Mouse (Mus musculus): Measurements from ENCODE around the gene Stk25. TPM values are rescaled to one million over a fixed set of nuclear protein-coding genes. Genes with fewer than 3 reads are reported as not detected.
"Not testable (repeated sequence)": the region's sequence is repeated elsewhere in the genome, so short reads cannot be mapped to it uniquely, and the experiment has no call there.

Gene Stk25
- polyA plus RNA-seq (2016; fragmentation: Nextera tagmentation; extraction: Ambion mirVana) = 177 and 215 TPM in 2 replicates

DNA sequence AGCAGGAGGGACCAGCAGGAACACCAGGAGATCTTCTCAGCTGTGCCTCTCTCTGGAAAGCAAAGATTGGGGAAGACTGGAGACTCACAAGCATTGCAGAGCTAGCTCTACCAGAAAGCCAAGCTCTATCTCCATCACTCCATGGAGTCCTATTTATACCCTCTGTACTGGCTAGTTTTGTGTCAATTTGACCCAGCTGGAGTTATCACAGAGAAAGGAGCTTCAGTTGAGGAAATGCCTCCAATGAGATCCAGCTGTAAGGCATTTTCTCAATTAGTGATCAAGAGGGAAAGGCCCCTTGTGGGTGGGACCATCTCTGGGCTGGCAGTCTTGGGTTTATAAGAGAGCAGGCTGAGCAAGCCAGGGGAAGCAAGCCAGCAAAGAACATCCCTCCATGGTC, at the start of gene Stk25:
Gene Stk25 (minus strand): TSS at position 101 of the 400 bp plus-strand sequence.
- H3K36me3 ChIP-seq; H3K9me3 ChIP-seq; H3K27ac ChIP-seq; DNase-seq (ENCODE audit: low spot score); H3K27me3 ChIP-seq (ENCODE audit: insufficient read depth, poor library complexity, severe bottlenecking); H3K4me3 ChIP-seq; H3K4me1 ChIP-seq (replicated peaks): not testable (repeated sequence)

DNA sequence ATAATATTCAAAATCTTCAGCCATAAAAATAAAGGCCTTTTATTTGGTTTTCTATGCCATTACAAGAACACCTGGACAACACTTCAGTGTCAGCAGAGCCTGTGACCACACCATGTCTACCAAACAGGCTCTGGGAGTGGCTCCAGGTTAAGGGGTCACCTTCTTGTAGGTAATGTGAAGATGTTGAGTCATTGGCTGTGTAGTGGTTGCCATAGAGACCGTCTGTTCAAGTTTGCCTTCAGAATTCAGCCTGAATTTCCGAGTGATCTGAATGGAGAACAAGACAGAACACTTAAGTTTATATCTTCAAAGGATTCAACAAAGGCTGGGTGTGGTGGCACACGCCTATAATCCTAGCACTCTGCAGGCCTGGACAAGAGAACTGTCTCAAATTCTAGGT, 46.9 kb upstream of the Stk25 start:
- H3K9me3 ChIP-seq = no peaks in the 10 kb centered on the region
- H3K27ac ChIP-seq = no peak overlapping the region
- 72% methylated on average over 3 of the region's 3 CpGs for WGBS
- no peak for DNase-seq (ENCODE audit: low spot score)
- no peaks in the 10 kb centered on the region for H3K27me3 ChIP-seq (ENCODE audit: insufficient read depth, poor library complexity, severe bottlenecking)
- H3K36me3 ChIP-seq = peaks cover 38% of the 10 kb centered on the region
- H3K4me1 ChIP-seq (replicated peaks) = no peaks in the 10 kb centered on the region
- H3K4me3 ChIP-seq = no peak overlapping the region

DNA sequence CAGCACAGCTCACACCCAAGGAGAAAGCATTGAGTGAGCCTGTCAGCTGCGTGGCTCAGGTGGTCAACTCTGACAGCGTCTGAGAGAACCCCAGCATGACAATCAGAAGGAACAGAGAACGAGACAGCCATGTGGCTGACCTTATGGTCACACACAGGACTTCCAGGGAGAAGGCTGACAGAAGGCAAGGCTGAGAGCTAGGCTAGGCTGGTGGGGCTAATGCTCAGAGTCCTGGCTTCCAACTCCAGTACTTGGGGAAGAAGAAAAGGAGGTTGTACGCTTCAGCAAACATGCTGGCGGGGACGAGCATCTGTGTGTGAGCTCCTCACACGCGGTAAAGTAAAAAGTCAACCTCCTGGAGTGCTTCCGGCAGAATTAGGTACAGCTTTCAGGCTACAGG, 45.9 kb upstream of the Stk25 start:
- WGBS = 88% methylated on average over 9 of the region's 9 CpGs
- no peaks in the 10 kb centered on the region for H3K27me3 ChIP-seq (ENCODE audit: insufficient read depth, poor library complexity, severe bottlenecking)

DNA sequence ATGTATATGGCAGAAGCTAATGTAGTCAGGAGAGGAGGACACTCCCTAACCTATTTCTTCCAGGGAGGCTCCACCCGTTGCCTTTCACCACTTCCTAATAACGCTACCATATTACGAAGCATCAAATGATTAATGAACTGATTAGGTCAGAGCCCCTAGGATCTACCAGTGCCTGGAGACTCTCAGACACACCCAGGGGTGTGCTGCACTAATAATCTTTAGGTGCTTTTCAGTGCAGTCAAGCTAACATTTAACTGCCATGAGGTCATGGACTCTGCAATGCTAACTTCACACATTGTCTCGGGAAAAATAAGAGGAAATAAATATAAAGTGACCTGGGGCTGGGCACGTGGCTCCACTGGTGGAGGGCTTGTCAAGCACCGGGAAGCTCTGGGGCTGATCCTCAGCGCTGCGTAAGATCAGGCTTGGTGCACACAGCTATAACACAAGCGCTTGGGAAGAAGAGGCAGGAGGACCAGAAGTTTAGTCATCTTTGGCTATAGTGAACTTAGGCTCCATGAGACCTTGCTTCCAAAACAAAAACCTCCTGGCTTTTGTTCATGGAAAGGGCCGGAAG, 45.1 kb upstream of the Stk25 start:
- Histone ChIP-seq H3K36me3 (peaks cover 36% of the 10 kb centered on the region), H3K4me3 (no peak overlapping the region), H3K27ac (no peak overlapping the region), H3K9me3 (no peaks in the 10 kb centered on the region), H3K27me3 (ENCODE audit: insufficient read depth, poor library complexity, severe bottlenecking) (no peaks in the 10 kb centered on the region), H3K4me1 (replicated peaks) (no peaks in the 10 kb centered on the region)
- DNase-seq (ENCODE audit: low spot score) = no peak
- 94% methylated on average over 10 of the region's 10 CpGs for WGBS

More for the DNA sequence above, 45.9 kb upstream of the Stk25 start:
- DNase-seq (ENCODE audit: low spot score) = no peak
- no peaks in the 10 kb centered on the region for H3K4me1 ChIP-seq (replicated peaks)
- peaks cover 38% of the 10 kb centered on the region for H3K36me3 ChIP-seq
- H3K9me3 ChIP-seq = no peaks in the 10 kb centered on the region
- no peak overlapping the region for H3K27ac ChIP-seq
- no peak overlapping the region for H3K4me3 ChIP-seq

DNA sequence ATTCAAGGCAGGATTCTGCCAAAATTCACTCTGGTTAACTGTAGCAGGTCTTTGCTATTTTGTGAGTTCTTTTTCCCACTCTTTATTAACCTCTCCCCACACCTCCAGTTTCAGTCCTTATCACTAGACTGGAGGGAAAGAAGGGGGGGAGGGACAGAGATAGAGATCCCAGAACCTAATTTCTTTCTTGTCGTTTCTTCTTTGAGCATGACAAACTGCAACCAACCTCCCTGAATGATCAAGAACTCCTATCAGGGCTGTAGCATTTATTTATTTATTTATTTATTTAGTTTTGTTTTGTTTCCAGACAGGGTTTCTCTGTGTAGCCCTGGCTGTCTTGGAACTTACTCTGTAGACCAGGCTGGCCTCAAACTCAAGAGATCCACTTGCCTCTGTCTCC, 43.6 kb upstream of the Stk25 start:
- no peaks in the 10 kb centered on the region for H3K9me3 ChIP-seq
- H3K4me1 ChIP-seq (replicated peaks) = no peaks in the 10 kb centered on the region
- no peak overlapping the region for H3K4me3 ChIP-seq
- no peak for DNase-seq (ENCODE audit: low spot score)
- whole genome bisulfite sequencing = 89% methylated on average over 1 of the region's 1 CpGs
- no peak overlapping the region for H3K27ac ChIP-seq
- no peaks in the 10 kb centered on the region for H3K27me3 ChIP-seq (ENCODE audit: insufficient read depth, poor library complexity, severe bottlenecking)
- H3K36me3 ChIP-seq = peaks cover 34% of the 10 kb centered on the region

DNA sequence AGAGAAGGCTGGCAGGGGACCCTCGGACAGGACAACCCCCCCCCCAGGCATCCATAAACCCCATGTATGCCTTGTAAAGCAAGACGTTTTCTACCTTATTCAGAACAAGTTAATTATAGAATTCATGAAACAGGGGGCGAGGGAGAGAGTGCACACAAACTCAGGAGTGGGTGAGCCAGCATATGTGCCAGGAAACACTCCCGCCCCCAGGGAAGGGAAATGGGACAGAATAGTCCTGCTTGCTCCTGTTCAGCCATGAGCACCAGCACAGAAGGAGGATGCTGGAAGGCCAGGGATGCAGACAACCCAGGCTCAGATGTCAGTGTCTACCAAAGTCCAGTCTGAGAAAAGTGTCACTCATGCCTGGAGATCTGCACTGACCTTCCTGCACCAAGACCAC, 40.7 kb upstream of the Stk25 start:
- peaks cover 35% of the 10 kb centered on the region for H3K36me3 ChIP-seq
- 86% methylated on average over 4 of the region's 4 CpGs for WGBS
- H3K4me3 ChIP-seq = no peak overlapping the region
- H3K4me1 ChIP-seq (replicated peaks) = no peaks in the 10 kb centered on the region
- no peaks in the 10 kb centered on the region for H3K9me3 ChIP-seq
- no peaks in the 10 kb centered on the region for H3K27me3 ChIP-seq (ENCODE audit: insufficient read depth, poor library complexity, severe bottlenecking)
- H3K27ac ChIP-seq = no peak overlapping the region
- DNase-seq (ENCODE audit: low spot score) = no peak

DNA sequence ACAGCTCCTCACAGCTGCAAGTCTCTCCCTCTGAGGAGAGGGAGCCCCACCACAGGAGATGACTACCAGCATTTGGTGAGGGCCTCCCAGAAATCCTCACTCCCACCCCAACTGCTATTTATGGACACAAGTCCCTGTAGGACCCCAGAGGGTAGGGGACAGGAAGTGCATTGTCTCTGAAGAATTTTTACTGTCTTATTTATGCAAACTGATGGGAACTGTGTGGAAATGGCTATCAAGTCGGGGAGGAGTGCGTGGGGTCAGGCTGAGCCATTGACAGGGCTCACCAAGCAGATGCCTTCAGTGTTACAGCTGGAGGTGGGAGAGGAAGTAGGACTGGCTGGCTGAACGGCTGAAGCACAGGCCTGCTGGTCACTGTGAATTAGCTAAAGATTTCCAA, 38.9 kb upstream of the Stk25 start:
- H3K4me1 ChIP-seq (replicated peaks) = no peaks in the 10 kb centered on the region
- no peak for DNase-seq (ENCODE audit: low spot score)
- no peak overlapping the region for H3K4me3 ChIP-seq
- peaks cover 26% of the 10 kb centered on the region for H3K36me3 ChIP-seq
- H3K27ac ChIP-seq = no peak overlapping the region
- H3K27me3 ChIP-seq (ENCODE audit: insufficient read depth, poor library complexity, severe bottlenecking) = no peaks in the 10 kb centered on the region
- no peaks in the 10 kb centered on the region for H3K9me3 ChIP-seq
- WGBS = 67% methylated on average over 3 of the region's 3 CpGs

DNA sequence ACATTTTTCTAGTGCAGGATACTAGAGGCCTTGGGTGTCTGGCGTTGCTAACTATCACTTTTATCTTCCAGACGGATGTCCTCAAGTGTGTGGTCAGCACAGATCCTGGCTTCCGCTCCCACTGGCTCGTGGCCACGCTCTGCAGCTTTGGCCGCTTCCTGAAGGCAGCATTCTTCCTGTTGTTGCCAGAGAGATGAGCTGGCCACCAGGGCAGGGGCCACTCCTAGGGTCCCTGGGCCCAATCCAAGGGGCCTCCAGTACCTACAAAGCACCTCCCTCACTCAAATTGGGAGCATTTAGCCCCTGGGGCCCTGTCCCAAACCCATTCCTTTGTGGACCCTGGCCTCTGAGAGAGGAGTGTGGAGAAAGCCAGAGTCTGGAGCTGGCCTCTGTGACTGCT, 36.5 kb upstream of the Stk25 start:
- H3K4me3 ChIP-seq = no peak overlapping the region
- H3K9me3 ChIP-seq = no peaks in the 10 kb centered on the region
- no peak for DNase-seq (ENCODE audit: low spot score)
- H3K27me3 ChIP-seq (ENCODE audit: insufficient read depth, poor library complexity, severe bottlenecking) = no peaks in the 10 kb centered on the region
- H3K36me3 ChIP-seq = peaks cover 35% of the 10 kb centered on the region
- no peak overlapping the region for H3K27ac ChIP-seq
- no peaks in the 10 kb centered on the region for H3K4me1 ChIP-seq (replicated peaks)
- 89% methylated on average over 6 of the region's 6 CpGs for WGBS

DNA sequence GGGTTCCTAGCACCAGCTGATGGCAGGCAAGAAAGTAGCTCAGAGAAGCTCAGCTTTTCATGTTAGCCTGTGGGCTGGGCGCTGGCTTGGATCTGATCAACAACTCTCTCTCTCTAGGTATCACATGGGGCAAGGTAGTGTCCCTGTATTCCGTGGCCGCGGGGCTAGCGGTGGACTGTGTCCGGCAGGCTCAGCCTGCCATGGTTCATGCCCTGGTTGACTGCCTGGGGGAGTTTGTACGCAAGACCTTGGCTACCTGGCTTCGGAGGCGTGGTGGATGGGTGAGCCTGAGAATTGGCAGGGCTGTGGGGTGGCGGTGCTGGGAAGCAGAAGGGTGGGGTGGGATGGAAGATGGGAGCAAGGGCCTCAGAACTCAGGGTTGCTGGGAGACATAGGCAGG, 35.5 kb upstream of the Stk25 start:
- H3K4me3 ChIP-seq = no peak overlapping the region
- peaks cover 40% of the 10 kb centered on the region for H3K36me3 ChIP-seq
- no peaks in the 10 kb centered on the region for H3K27me3 ChIP-seq (ENCODE audit: insufficient read depth, poor library complexity, severe bottlenecking)
- no peak for DNase-seq (ENCODE audit: low spot score)
- H3K4me1 ChIP-seq (replicated peaks) = no peaks in the 10 kb centered on the region
- no peaks in the 10 kb centered on the region for H3K9me3 ChIP-seq
- 94% methylated on average over 10 of the region's 10 CpGs for WGBS
- H3K27ac ChIP-seq = no peak overlapping the region

DNA sequence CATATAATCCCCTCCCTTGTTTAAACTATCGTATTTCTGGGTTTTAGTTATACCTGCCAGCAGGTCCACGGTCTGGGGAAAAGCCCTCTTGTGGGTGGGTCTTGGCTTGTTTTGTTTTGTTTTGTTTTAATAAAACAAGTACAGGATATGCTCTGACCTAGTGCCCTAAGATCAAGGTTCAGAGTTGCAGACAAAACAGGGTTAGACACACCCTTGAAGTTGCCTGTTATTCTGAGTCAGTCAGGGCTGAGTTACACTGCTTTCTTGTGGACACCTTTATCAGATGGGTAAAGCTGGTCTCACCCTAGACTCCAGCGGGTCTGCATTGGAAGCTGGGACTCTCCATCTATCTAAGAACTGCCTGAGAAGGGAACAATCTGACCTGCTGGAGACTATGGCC, 35.0 kb upstream of the Stk25 start:
- H3K9me3 ChIP-seq = no peaks in the 10 kb centered on the region
- DNase-seq (ENCODE audit: low spot score) = no peak
- H3K4me3 ChIP-seq = no peak overlapping the region
- no peak overlapping the region for H3K27ac ChIP-seq
- no peaks in the 10 kb centered on the region for H3K4me1 ChIP-seq (replicated peaks)
- WGBS = 89% methylated on average over 3 of the region's 3 CpGs
- H3K36me3 ChIP-seq = peaks cover 40% of the 10 kb centered on the region
- H3K27me3 ChIP-seq (ENCODE audit: insufficient read depth, poor library complexity, severe bottlenecking) = no peaks in the 10 kb centered on the region

DNA sequence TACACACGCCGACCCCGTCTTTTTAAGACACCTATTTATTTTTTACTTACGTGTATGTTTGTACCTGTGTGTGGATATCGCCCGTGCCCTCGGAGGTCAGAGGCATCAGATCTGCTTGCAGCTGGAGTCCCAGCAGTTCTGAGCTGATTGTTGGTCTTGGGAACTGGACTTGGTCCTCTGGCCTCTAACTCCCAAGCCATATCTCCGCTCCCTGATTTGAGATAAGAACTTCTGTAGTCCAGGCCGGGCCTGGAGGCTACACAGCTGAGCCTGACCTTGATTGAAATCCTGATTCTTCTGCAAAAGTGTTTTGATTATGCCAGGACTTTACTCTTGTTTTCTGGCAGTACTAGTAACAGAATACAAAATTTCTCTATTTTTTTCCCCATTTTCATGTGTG, 34.3 kb upstream of the Stk25 start:
- no peak for DNase-seq (ENCODE audit: low spot score)

DNA sequence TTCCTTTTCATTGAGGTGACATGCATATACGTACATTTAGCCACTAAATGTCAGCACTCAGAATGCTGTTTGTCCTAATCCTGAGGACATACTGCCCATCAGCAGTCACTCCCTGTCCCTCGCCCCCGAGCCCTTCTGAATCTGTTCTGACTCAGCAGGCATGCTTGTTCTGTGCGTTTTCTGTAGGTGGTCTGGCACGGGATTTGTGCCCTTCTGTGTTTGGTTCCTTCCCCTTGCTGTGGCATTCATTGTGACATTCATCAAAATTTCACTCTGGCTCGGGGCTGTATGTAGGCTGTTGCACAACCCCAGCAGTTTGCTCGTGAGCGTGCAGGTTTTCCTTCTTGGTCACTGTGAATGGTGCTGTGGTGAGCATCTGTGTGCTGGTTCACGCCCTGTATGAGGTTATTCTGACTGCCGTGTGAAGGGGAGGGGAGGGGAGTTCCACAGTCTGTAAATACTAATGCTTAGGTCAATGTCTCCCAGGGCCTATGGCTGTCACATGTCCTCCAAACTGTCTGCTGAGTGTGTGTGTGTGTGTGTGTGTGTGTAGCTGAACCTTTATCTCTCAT, 33.4 kb upstream of the Stk25 start:
- Histone ChIP-seq H3K27me3 (ENCODE audit: insufficient read depth, poor library complexity, severe bottlenecking) (peaks cover 8% of the 10 kb centered on the region; the same call in 1 of the 2 replicates), H3K4me3 (no peak overlapping the region), H3K4me1 (replicated peaks) (peaks cover 15% of the 10 kb centered on the region), H3K27ac (no peak overlapping the region), H3K9me3 (no peaks in the 10 kb centered on the region), H3K36me3 (peaks cover 40% of the 10 kb centered on the region)
- WGBS = 79% methylated on average over 10 of the region's 10 CpGs
- DNase-seq (ENCODE audit: low spot score) = no peak

More for the DNA sequence above, 34.3 kb upstream of the Stk25 start:
- Histone ChIP-seq H3K9me3 (no peaks in the 10 kb centered on the region), H3K4me1 (replicated peaks) (0 out of 2 replicates have a peak, but pooled peaks cover 6% of the 10 kb centered on the region), H3K36me3 (peaks cover 40% of the 10 kb centered on the region), H3K27ac (no peak overlapping the region), H3K27me3 (ENCODE audit: insufficient read depth, poor library complexity, severe bottlenecking) (no peaks in the 10 kb centered on the region), H3K4me3 (no peak overlapping the region)
- 94% methylated on average over 9 of the region's 9 CpGs for WGBS

DNA sequence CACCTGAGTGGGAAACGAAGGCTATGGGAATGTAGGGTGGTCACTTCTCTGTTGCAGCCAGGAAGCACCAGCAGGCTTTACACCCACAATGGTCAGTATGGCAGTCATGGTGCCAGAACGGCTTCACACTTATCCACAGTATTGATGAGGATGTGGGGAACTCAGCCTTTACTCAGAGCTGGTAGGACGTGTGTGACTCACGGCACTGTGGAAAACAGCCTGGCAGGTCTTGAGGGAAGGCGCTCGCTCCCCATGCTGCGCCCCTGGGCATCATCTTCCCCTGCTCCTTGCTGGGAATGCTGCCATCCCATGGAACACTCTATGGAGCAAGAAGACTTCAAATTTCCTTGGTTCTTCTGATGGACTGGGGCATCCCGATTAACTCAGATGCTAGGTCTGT, 32.6 kb upstream of the Stk25 start:
- H3K4me1 ChIP-seq (replicated peaks) = peaks cover 22% of the 10 kb centered on the region
- no peak overlapping the region for H3K27ac ChIP-seq
- 93% methylated on average over 8 of the region's 8 CpGs for WGBS
- peaks cover 16% of the 10 kb centered on the region for H3K27me3 ChIP-seq (ENCODE audit: insufficient read depth, poor library complexity, severe bottlenecking)
- H3K36me3 ChIP-seq = peaks cover 35% of the 10 kb centered on the region
- no peak overlapping the region for H3K4me3 ChIP-seq
- H3K9me3 ChIP-seq = no peaks in the 10 kb centered on the region
- DNase-seq (ENCODE audit: low spot score) = no peak

Measured in hindbrain, embryonic 10.5 days (tissue).